Mouse (Mus musculus): ENCODE measurements at regions not wholly inside any gene's neighbourhood (a gene's known extent, or its start where the extent isn't known, plus 50 kb on each side); places are given as distances from the start of the nearest gene placed in this dataset.

- no peak for ATAC-seq
Observed at GRCm38 (mm10) chr10:111558675-111559340, 52.7 kb downstream of the Phlda1 start.

- peak; percentile 93 for ATAC-seq
Observed at GRCm38 (mm10) chr10:111559341-111560246, 53.5 kb downstream of the Phlda1 start.

- ATAC-seq = no peak
Observed at GRCm38 (mm10) chr10:111562628-111563027, 56.5 kb downstream of the Phlda1 start.

GRCm38 (mm10) chr10:111566873-111567381, 60.8 kb downstream of the Phlda1 start:
- no peak for ATAC-seq

GRCm38 (mm10) chr10:111570501-111571258, 64.6 kb downstream of the Phlda1 start:
- ATAC-seq = no peak

- no peak for ATAC-seq
Observed at GRCm38 (mm10) chr10:111574231-111574630, 68.1 kb downstream of the Phlda1 start.

- ATAC-seq = no peak
Observed at GRCm38 (mm10) chr10:111574812-111575211, 68.7 kb downstream of the Phlda1 start.

- ATAC-seq = no peak
Observed at GRCm38 (mm10) chr10:111575256-111575655, 69.2 kb downstream of the Phlda1 start.

- ATAC-seq = peak; percentile 56
Observed at GRCm38 (mm10) chr10:111575926-111576325, 69.8 kb downstream of the Phlda1 start.

GRCm38 (mm10) chr10:111576395-111577069, 70.4 kb downstream of the Phlda1 start:
- no peak for ATAC-seq

GRCm38 (mm10) chr10:111578536-111578935, 72.5 kb downstream of the Phlda1 start:
- ATAC-seq = peak; percentile 87

- ATAC-seq = no peak
Observed at GRCm38 (mm10) chr10:111579481-111579880, 73.4 kb downstream of the Phlda1 start.

- ATAC-seq = no peak
Observed at GRCm38 (mm10) chr10:111580401-111581100, 74.5 kb downstream of the Phlda1 start.

GRCm38 (mm10) chr10:111581847-111582246, 75.8 kb downstream of the Phlda1 start:
- ATAC-seq = no peak

GRCm38 (mm10) chr10:111582321-111583123, 76.4 kb downstream of the Phlda1 start:
- no peak for ATAC-seq

- ATAC-seq = peak; percentile 10
Observed at GRCm38 (mm10) chr10:111583124-111583743, 77.1 kb downstream of the Phlda1 start.

- no peak for ATAC-seq
Observed at GRCm38 (mm10) chr10:111583744-111584152, 77.7 kb downstream of the Phlda1 start.

- ATAC-seq = no peak
Observed at GRCm38 (mm10) chr10:111587891-111588611, 82.0 kb downstream of the Phlda1 start.

- no peak for ATAC-seq
Observed at GRCm38 (mm10) chr10:111589186-111589585, 83.1 kb downstream of the Phlda1 start.
